Mouse (Mus musculus): ENCODE measurements around the gene Olfr102.

Gene Olfr102

GRCm38 (mm10) chr17:37316954-37317353 is at the start of gene Olfr102:
Gene Olfr102, minus strand, starts transcription at chr17:37317054.
- no peak for DNase-seq (ENCODE audit: low spot score)

- no peak for DNase-seq (ENCODE audit: low spot score)
Observed at GRCm38 (mm10) chr17:37359282-37359681, 42.4 kb upstream of the Olfr102 start, which contains the start of gene Olfr104-ps. Gene Olfr104-ps, plus strand, starts transcription at chr17:37359582.

- no peak for DNase-seq (ENCODE audit: low spot score)
Observed at GRCm38 (mm10) chr17:37339598-37339997, 22.7 kb upstream of the Olfr102 start, which contains the start of gene Olfr103. Gene Olfr103, minus strand, starts transcription at chr17:37339698.

GRCm38 (mm10) chr17:37310146-37310699 is 6.6 kb downstream of the Olfr102 start:
- DNase-seq (ENCODE audit: low spot score) = no peak

GRCm38 (mm10) chr17:37308483-37308882 is 8.4 kb downstream of the Olfr102 start:
- no peak for DNase-seq (ENCODE audit: low spot score)

GRCm38 (mm10) chr17:37304213-37304612 is 12.6 kb downstream of the Olfr102 start, which contains the start of gene Olfr101:
Gene Olfr101, minus strand, starts transcription at chr17:37304313.
- DNase-seq (ENCODE audit: low spot score) = no peak

- DNase-seq (ENCODE audit: low spot score) = no peak
Observed at GRCm38 (mm10) chr17:37283360-37283759, 33.5 kb downstream of the Olfr102 start, which contains the start of gene Olfr99. Gene Olfr99, minus strand, starts transcription at chr17:37283460.

- DNase-seq (ENCODE audit: low spot score) = no peak
Observed at GRCm38 (mm10) chr17:37280331-37280730, 36.5 kb downstream of the Olfr102 start.

GRCm38 (mm10) chr17:37276573-37276972 is 40.3 kb downstream of the Olfr102 start:
- DNase-seq (ENCODE audit: low spot score) = no peak

- DNase-seq (ENCODE audit: low spot score) = no peak
Observed at GRCm38 (mm10) chr17:37275626-37276248, 41.1 kb downstream of the Olfr102 start.

GRCm38 (mm10) chr17:37270702-37271092 is 46.2 kb downstream of the Olfr102 start:
- DNase-seq (ENCODE audit: low spot score) = no peak

- DNase-seq (ENCODE audit: low spot score) = peak; percentile 92
Observed at GRCm38 (mm10) chr17:37270058-37270701, 46.7 kb downstream of the Olfr102 start, which contains the start of gene H2-M3. Gene H2-M3, plus strand, starts transcription at chr17:37270220.

- no peak for DNase-seq (ENCODE audit: low spot score)
Observed at GRCm38 (mm10) chr17:37263626-37264025, 53.2 kb downstream of the Olfr102 start, which contains the start of gene Olfr98. Gene Olfr98, minus strand, starts transcription at chr17:37263749.

All from ovary, postnatal 10 days (tissue).